Mouse (Mus musculus): ENCODE results near the gene Mmp20. TPM values are rescaled to one million over a fixed set of nuclear protein-coding genes. Genes with fewer than 3 reads are reported as not detected.

The Mmp20 gene
- total RNA-seq, 2 experiments from 2014 or later, result not detected

DNA sequence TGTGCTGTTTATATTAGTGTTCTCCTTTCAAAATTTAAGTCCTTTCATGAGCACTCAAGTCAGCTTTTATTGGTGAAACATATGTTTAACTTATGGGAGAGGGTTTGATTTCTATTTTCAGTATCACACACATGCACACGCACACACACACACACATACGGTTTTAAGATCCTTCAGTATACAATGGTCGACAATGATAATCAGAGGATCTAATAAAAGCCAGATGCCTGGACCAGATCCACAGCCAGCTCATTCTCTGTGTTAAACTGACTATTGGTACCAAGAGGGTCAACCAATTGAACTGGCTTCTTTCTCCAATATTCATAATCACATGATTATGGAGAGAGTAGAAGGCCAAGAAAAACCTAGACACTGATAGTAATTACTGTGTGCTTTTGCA is 67.6 kb downstream of the Mmp20 start:
- intact Hi-C loops (cut with DNase I), result no loop called here
- H3K4me3 ChIP-seq, result no peak overlapping the region
- no peak for DNase-seq (ENCODE audit: extremely low spot score in 1 of 2, low spot score in 2 of 2)
- no peak overlapping the region for H3K27ac ChIP-seq
- TF ChIP-seq CTCF (IDR thresholded peaks at IDR 0.05), result no peak

DNA sequence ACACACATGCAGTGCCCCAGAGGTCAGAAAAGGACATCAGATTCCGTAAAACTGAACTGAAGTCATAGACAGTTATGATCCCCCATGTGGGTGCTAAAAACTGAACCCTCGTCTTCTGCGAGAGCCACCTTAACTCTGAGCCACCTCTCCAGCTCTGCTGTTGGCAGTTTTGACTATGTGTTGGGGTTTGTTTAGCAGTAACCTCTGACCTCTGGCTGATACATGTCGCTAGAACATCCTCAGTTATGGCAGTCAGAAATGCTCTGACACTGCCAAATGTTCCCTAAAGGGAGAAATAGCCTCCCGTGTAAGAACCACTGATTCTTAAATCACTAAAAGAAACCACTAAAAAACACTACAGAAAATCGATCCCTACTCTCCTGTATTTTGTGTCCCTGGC is 80.7 kb downstream of the Mmp20 start:
- intact Hi-C loops (cut with DNase I), result no loop called here
- no peak for TF ChIP-seq CTCF (IDR thresholded peaks at IDR 0.05)
- Histone ChIP-seq H3K27ac (no peak overlapping the region), H3K4me3 (no peak overlapping the region)
- no peak for DNase-seq (ENCODE audit: extremely low spot score in 1 of 2, low spot score in 2 of 2)

GRCm38 (mm10) chr9:7711196-7711595 is 83.2 kb downstream of the Mmp20 start:
- intact Hi-C loops (cut with DNase I), result loop anchor here (5.0 to 10.0 kb wide), 3 partner anchors 109 to 964 kb away; no protein-coding TSS in a partner anchor
- no peak for DNase-seq (ENCODE audit: extremely low spot score in 1 of 2, low spot score in 2 of 2)
- TF ChIP-seq CTCF (IDR thresholded peaks at IDR 0.05), result no peak
- Histone ChIP-seq H3K27ac (no peak overlapping the region), H3K4me3 (no peak overlapping the region)

DNA sequence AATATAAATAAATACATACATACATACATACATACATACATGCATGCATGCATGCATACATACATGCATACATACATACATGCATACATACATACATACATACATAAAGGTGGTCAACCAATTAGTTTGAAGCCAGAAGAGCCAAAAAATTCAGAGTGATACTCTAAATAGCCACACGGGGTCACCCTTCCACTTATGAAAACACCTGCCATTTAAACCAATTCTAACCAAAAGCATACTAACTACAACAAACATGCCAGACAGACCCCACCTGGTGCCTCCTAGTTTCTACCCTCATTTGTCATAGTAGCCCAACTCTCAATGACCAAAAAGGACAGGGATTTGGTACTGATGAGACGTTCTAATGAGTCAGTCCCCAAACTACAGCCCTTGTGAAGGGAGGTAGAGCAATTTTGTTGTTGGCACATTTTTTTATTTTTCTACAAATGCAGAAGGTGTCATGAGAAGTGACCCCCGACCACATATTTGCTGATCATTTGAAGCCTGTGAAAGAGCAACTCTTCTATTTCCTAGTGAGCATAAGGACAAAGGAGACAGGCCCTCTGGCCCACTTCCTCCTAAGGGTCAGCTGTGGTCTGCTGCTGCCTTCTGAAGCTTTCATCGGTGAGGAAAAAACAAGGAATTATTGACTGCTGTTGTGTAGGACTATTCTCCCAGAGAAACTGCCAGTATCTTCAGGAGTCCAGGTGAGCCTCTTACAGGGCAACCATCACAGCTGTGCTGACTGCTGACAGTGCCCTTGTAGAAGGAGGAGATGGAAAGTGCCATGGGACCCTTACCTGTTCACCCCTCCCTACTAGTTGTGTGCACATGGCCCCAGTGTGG is 86.3 kb downstream of the Mmp20 start:
- DNase-seq (ENCODE audit: extremely low spot score in 1 of 2, low spot score in 2 of 2), result peak; percentile 22 to 33
- no peak overlapping the region for H3K4me3 ChIP-seq
- H3K27ac ChIP-seq, result no peak overlapping the region
- intact Hi-C loops (cut with DNase I), result loop anchor here (1.0 to 10.0 kb wide), 6 partner anchors 112 to 961 kb away; no protein-coding TSS in a partner anchor
- TF ChIP-seq CTCF (IDR thresholded peaks at IDR 0.05), result peak; percentile 80

- Histone ChIP-seq H3K27ac (no peak overlapping the region), H3K4me3 (no peak overlapping the region)
- intact Hi-C loops (cut with DNase I), result loop anchor here (1.0 to 10.0 kb wide), 6 partner anchors 113 to 960 kb away; no protein-coding TSS in a partner anchor
- DNase-seq (ENCODE audit: extremely low spot score in 1 of 2, low spot score in 2 of 2), result no peak
- no peak for TF ChIP-seq CTCF (IDR thresholded peaks at IDR 0.05)
Observed at GRCm38 (mm10) chr9:7714908-7715175, 86.8 kb downstream of the Mmp20 start.

GRCm38 (mm10) chr9:7721543-7721942 is 93.5 kb downstream of the Mmp20 start:
- no peak for TF ChIP-seq CTCF (IDR thresholded peaks at IDR 0.05)
- no peak overlapping the region for H3K4me3 ChIP-seq
- intact Hi-C loops (cut with DNase I), result no loop called here
- no peak overlapping the region for H3K27ac ChIP-seq
- no peak for DNase-seq (ENCODE audit: extremely low spot score in 1 of 2, low spot score in 2 of 2)

Other genes with a start within 250 kb of the Mmp20 start
- gene Mmp1b, start 240.2 kb upstream of the Mmp20 start, total RNA-seq (2021), result not detected
- gene Mmp3, start 182.4 kb upstream of the Mmp20 start, total RNA-seq (2021), result not detected
- not detected for gene Mmp10, start 125.9 kb upstream of the Mmp20 start, total RNA-seq (2021)
- gene Mmp8, start 69.8 kb upstream of the Mmp20 start, total RNA-seq (2021), result under 1 TPM in 1 of 2 experiments, not detected in 1; 0.14 TPM
- not detected for gene Mmp27, start 56.8 kb upstream of the Mmp20 start, total RNA-seq (2021)
- not detected for gene Mmp7, start 63.9 kb downstream of the Mmp20 start, total RNA-seq (2021)
- gene Tmem123, start 135.8 kb downstream of the Mmp20 start, total RNA-seq (2021), result 10 to 100 TPM in 1 of 2 experiments, 1 to 10 TPM in 1; 9.3 to 10.9 TPM
- 10 to 100 TPM; 31.0 to 38.1 TPM for gene Birc2, start 208.8 kb downstream of the Mmp20 start, total RNA-seq (2021)
- gene Birc3, start 245.0 kb downstream of the Mmp20 start, total RNA-seq (2021), result 1 to 10 TPM; 2.9 to 3.9 TPM